Mouse (Mus musculus) CH12.LX (cell line): ENCODE results near the gene Vps41.

Experiments used
- CTCF ChIP-seq, 2 experiments: IDR thresholded peaks in 1 of 2; conservative IDR thresholded peaks in 1 of 2; 2 replicates each; pipeline ENCODE4 v1.5.1; 2011 to 2012; ENCODE audit warnings: low read depth in 2 of 2, low read length in 2 of 2, improper control_type of control experiment in 1 of 2, inconsistent platforms in 1 of 2, mild to moderate bottlenecking in 1 of 2, moderate library complexity in 1 of 2
- ELF1 ChIP-seq: IDR thresholded peaks from 2 replicates; pipeline ENCODE4 v1.6.1; 2014; ENCODE audit warnings: low read depth, mild to moderate bottlenecking, inconsistent platforms, low read length, improper control_type of control experiment
- POLR2A ChIP-seq: IDR thresholded peaks from 2 replicates; pipeline ENCODE4 v1.6.1; 2011; ENCODE audit warnings: low read depth, mild to moderate bottlenecking, improper control_type of control experiment, low read length
- RCOR1 ChIP-seq: conservative IDR thresholded peaks from 2 replicates; pipeline ENCODE4 v1.6.1; 2012; ENCODE audit warnings: low read depth, mild to moderate bottlenecking, inconsistent platforms, low read length, improper control_type of control experiment
- SIN3A ChIP-seq: IDR thresholded peaks from 2 replicates; pipeline ENCODE4 v1.6.1; 2012; ENCODE audit warnings: low read length, improper control_type of control experiment, inconsistent platforms
- SMC3 ChIP-seq: IDR thresholded peaks from 2 replicates; pipeline ENCODE4 v1.6.1; 2011; ENCODE audit warnings: low read depth, low read length, improper control_type of control experiment
- ZNF384 ChIP-seq: IDR thresholded peaks from 2 replicates; pipeline ENCODE4 v1.6.1; 2012; ENCODE audit warnings: low read depth, low read length, improper control_type of control experiment, inconsistent platforms

DNA sequence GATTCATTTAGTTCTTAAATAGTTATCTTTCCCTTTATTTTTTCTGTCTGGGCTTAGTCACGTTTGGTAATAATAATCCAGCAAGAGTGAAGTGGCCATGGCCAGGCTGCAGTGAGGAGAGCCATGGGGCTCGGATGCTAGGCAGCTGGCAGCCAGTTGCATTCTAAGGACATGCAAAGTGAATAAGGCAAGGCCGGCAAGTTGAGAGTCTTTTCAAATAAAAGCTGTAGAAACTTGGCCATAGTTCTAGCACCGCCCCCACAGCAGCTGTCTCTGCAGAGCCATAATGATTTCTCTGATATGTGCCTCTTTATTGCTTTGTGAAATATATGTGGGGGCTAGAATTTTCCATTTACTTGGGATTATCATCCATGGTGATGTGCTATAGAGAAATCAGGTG, 141.1 kb downstream of the Vps41 start:
- TF ChIP-seq ELF1 (no peak), POLR2A (no peak), SIN3A (no peak), CTCF (conservative IDR thresholded peaks at IDR 0.05 in 1 of 2, IDR thresholded peaks at IDR 0.05 in 1 of 2; ENCODE audit: low read depth in 2 of 2, low read length in 2 of 2) (no peak), ZNF384 (no peak), SMC3 (no peak), RCOR1 (no peak)
